Mouse (Mus musculus): ENCODE results near the gene Fcrla. TPM values are rescaled to one million over a fixed set of nuclear protein-coding genes. Genes with fewer than 3 reads are reported as not detected.
A peak's percentile ranks its signal among the peaks of the same experiment; 100 is the strongest.

Fcrla gene
- total RNA-seq, 2 experiments from 2014 or later: 0.56 TPM; not detected in 1

DNA sequence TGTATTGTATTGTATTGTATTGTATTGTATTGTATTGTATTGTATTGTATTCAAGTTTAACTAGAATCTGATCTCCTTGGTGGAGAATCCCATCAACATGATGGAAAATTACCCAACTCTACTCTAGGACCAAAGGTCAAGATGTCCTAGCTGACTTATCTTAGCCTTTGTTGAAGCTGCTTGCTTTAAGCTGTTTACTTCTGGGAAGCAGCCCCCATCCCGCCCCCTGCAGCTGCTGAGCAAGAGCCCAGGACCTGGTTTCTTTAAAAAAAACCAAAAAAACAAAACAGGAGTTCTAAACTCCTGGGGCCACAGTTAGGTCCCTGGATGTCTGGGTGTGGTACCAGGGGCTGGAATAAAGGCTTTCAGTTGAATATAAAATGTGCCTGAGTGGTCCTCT is 35.1 kb downstream of the Fcrla start:
- no peak for DNase-seq
- intact Hi-C loops (cut with DNase I): no loop called here

GRCm38 (mm10) chr1:170891646-170892045 is 35.7 kb downstream of the Fcrla start:
- no peak for DNase-seq
- intact Hi-C loops (cut with DNase I): no loop called here

DNA sequence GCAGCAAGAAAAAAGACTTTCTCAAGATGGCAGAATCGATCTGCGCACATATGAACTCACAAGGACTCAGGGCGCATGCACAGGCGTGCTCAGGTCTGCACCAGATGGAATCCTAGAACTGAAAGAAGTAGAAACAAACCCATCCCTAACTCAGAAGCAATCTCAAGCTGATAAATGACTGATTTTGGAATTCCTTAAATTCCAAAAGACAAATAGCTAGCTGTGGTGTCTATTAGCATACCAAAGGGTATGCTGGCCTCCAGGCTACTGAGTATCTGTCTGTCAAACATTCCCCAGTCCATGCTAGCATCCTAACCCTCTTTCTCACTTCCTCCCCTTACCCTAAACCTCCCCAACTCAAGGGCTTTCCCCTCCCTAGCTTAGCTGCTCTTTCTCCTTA is 38.1 kb downstream of the Fcrla start:
- DNase-seq: no peak
- intact Hi-C loops (cut with DNase I): no loop called here

GRCm38 (mm10) chr1:170886044-170886458 is 41.3 kb downstream of the Fcrla start:
- intact Hi-C loops (cut with DNase I): no loop called here
- DNase-seq: no peak

DNA sequence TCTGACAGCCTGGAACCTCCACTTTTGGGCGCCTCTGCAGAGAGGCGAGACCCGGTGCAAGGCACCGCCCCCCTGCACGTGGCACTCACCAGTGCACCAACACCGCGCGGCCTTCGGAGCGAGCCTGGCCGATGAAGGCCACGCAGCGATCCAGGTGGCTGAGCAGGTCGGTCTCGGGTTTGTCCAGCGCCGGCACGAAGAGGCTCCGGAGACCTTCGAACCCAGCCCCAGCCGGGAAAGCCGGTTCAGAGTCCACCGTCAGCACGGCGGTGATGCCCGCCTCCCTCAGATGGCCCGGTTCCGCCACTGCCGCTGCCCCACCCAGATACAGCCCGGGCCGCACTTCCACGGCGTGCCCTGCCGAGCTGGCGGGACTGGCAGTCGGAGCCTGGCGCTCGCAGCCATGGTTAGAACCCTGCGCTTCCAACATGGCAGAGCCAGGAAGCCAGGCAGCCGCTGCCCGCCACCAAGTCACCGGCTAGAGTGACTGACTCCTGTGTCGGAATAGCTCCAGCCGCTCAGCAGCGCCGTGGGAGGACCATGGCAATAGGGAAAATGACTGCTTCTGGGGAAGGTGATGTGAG is 42.3 kb downstream of the Fcrla start, which contains the start of the genes Gm26620 and Dusp12:
Gm26620 (plus strand) TSS at position 88 of the 584 bp plus-strand sequence.
Dusp12 (minus strand) TSS at position 563 of the 584 bp plus-strand sequence.
- intact Hi-C loops (cut with DNase I): no loop called here
- DNase-seq: peak; percentile 79 to 82

GRCm38 (mm10) chr1:170884390-170884789 is 43.0 kb downstream of the Fcrla start:
- intact Hi-C loops (cut with DNase I): no loop called here
- no peak for DNase-seq

DNA sequence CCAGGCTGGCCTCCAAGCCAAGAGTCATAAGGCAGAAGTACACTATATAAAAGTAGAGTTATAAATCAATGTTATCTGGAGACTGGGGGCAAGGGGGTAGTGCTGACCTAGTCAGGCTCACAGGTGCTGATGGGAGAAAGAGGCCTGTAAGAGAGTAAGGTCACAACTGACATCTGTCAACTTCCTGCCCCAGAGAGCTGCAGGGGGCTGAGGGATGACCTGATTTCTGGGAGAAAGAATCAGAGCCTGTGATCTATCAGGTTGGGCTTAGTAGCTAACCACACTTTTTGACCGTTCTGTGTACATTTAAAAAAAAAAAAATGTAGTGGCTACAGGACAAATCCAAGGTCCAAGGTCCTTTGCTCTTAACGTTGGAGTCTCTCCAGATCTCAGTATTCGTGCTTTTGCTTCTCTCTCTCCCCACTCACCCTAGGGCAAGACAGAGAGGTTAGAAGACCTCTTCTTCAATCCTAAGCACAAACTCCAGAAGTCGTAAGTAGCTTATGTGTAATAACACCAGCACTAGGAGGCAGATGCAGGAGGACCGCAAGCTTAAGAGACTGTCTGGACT is 44.4 kb downstream of the Fcrla start:
- DNase-seq: no peak
- intact Hi-C loops (cut with DNase I): no loop called here

DNA sequence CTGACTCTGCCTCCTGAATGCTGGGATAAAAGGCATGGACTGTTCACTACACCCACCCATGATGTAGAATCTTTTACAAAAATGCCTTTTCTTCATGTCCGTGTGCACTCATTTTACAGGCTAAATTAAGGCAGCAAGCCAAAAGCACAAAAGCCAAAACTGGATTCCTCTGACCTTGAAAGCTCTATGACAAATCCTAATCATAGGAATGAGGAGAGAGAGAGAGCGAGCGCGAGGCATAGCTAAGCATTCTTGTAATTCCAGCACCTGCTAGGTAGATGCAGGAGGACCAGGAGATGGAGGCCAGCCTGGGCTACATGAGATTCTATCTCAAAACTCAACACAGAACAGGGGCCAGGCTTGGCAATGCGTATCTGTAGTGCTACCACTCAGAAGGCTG is 50.5 kb downstream of the Fcrla start:
- intact Hi-C loops (cut with DNase I): no loop called here
- DNase-seq: no peak

DNA sequence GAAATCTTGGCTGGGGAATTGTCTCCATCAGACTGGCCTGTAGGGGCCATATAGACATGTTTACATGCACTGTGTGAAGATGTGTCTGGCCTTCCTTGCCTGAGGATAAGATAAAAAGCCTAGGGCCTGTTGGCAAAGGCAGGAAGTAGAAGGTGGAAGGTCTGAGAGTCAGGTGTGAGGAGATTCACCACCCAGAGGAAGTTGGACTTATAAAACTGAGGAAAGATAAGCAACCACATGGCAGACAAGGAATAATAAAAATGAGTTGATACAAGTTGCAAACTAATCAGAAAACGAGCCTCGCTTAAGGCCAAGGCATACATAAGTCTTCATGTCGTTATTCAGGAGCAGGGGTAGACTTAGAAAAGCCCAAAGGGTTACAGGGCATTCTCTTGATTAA is 51.7 kb downstream of the Fcrla start:
- DNase-seq: no peak

GRCm38 (mm10) chr1:170871961-170872360 is 55.4 kb downstream of the Fcrla start:
- no peak for DNase-seq
- intact Hi-C loops (cut with DNase I): no loop called here

More for the DNA sequence above, 51.7 kb downstream of the Fcrla start:
- intact Hi-C loops (cut with DNase I): no loop called here

DNA sequence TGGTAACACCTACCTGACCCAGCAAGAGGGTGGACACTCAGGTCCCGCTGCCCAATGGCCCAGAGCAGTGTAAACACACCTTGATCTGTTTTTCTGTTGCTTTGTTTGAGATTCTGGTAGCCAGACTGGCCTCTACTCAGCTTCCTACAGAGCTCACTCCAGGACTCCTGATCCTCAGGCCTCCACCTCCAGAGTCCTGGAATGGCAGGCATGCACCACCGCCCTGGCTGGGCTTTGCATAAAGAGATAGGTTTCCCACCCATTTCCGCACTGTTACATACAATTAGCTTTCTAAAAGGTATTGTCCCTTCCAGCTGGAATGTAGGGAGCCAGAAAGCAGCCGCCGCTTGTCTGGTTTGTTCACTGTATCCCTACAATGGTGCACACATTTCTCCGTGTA is 56.0 kb downstream of the Fcrla start:
- intact Hi-C loops (cut with DNase I): no loop called here
- no peak for DNase-seq

- no peak for DNase-seq
- intact Hi-C loops (cut with DNase I): loop anchor here (5.0 kb wide), 1 partner anchor 1337 kb away; the partner anchor contains the start of gene Nuf2
Measured at GRCm38 (mm10) chr1:170868905-170869283, 58.5 kb downstream of the Fcrla start.

GRCm38 (mm10) chr1:170868107-170868904 is 59.1 kb downstream of the Fcrla start:
- DNase-seq: peak; percentile 70 to 73
- intact Hi-C loops (cut with DNase I): loop anchor here (5.0 kb wide), 1 partner anchor 1336 kb away; the partner anchor contains the start of gene Nuf2

DNA sequence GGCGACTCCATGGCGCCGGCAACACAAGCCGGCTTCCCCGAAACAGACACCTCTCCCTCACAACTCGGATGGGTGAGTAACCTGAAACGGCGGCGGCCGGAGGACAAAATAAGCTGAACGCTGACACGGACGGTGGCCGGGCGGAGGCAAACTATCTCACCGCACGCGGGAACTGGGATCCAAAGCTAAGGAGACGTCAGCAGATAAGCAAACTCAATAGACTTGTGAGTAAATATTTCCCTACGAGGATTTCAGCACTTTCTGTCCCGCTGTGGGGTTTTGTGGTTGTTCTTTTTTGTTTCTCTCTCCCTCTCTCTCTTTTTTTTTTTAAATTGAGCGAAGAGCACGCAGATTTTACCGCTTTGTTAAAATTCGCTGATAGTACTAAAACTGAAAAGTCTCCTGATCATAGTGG is 59.7 kb downstream of the Fcrla start, which contains the start of gene Atf6:
Atf6 (minus strand) TSS at position 81 of the 415 bp plus-strand sequence.
- peak; percentile 97 for DNase-seq
- intact Hi-C loops (cut with DNase I): loop anchor here (5.0 kb wide), 1 partner anchor 1335 kb away; the partner anchor contains the start of gene Nuf2

Other genes with a start within 250 kb of the Fcrla start
- 10 to 100 TPM; 63.2 to 71.4 TPM for gene Atf6, start 59.8 kb downstream of the Fcrla start, total RNA-seq (2021)
- under 1 TPM; 0.33 to 0.39 TPM for gene Gm26620, start 42.5 kb downstream of the Fcrla start, total RNA-seq (2021)
- 1 to 10 TPM; 8.6 to 9.8 TPM for gene Dusp12, start 42.0 kb downstream of the Fcrla start, total RNA-seq (2021)
- not detected for gene Fcrlb, start 14.6 kb downstream of the Fcrla start, total RNA-seq (2021)
- gene Fcgr2b, start 49.0 kb upstream of the Fcrla start, total RNA-seq (2021): 10 to 100 TPM in 1 of 2 experiments, 1 to 10 TPM in 1; 7.3 to 10.0 TPM
- gene Fcgr4, start 91.3 kb upstream of the Fcrla start, total RNA-seq (2021): under 1 TPM in 1 of 2 experiments, not detected in 1; 0.76 TPM
- 10 to 100 TPM; 13.7 to 18.6 TPM for gene Fcgr3, start 137.4 kb upstream of the Fcrla start, total RNA-seq (2021)
- gene Cfap126, start 186.3 kb upstream of the Fcrla start, total RNA-seq (2021): 1 to 10 TPM in 1 of 2 experiments, under 1 TPM in 1; 0.69 to 1.2 TPM
- gene Sdhc, start 223.0 kb upstream of the Fcrla start, total RNA-seq (2021): 1,000 to 10,000 TPM; 1,165 to 1,188 TPM
- gene Mpz, start 223.1 kb upstream of the Fcrla start, total RNA-seq (2021): under 1 TPM in 1 of 2 experiments, not detected in 1; 0.44 TPM